Mouse (Mus musculus) c-Kit-negative CD71-positive TER-119-positive erythroid progenitor cells, embryonic 14.5 days (primary cell): ENCODE measurements around the gene Poc1b.
"Not testable (repeated sequence)": the region's sequence is repeated elsewhere in the genome, so short reads cannot be mapped to it uniquely, and the experiment has no call there.

Experiments
- DNase-seq: peaks from one replicate; pipeline ENCODE4 v3.0.0-alpha.2; 2013; ENCODE audit warnings: low read depth, low spot score

Poc1b gene

GRCm38 (mm10) chr10:99190798-99191197 lies 84.0 kb downstream of the Poc1b start:
- DNase-seq, result no peak

DNA sequence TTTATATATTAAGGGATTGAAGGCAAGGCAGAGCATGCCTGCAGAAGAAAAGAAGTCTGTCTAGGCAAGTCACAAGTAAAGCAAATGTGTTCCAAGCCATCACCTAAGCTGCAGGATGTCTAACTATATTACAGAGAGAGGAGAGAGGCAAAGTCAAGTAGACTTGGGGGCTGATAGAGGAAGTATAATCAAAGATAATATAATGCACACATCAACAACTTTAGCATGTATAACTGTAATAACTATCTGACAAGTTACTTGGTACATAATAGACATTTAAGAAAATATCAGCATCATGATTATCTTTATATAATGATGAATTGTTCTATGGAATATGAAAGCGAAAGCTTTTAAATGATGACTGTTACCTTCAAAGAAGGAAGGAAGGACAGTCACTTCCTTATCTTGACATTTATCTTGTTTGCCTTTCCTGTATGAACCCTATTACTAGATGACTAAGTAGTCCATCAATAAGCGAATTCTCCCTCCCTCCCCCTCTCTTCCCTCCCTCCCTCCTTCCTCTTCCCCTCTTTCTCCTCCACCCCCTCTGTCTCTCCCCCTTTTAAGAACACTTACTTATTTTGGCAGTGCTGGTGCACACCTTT lies 87.7 kb downstream of the Poc1b start:
- no peak for DNase-seq

- no peak for DNase-seq
These were observed 89.7 kb downstream of the Poc1b start for GRCm38 (mm10) chr10:99196556-99196955.

DNA sequence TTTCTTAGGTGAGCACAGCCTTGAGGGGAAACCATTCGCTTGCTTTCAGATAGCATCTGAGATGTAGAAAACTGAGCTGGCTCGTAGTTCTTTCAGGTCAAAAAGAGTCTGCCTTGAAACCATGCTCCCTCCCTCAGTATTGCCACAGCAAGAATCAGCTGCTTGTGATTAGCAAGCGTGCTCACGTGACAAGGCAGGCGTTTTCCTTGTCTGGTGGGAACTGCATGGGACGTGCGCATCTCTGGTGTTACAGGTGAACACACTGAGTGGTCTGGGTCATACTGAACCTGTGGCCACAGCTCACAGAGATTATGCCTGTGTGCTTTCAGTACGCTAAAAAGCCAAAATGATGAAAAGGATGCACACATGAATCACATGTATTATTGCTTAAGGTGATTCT lies 90.3 kb downstream of the Poc1b start:
- no peak for DNase-seq

- DNase-seq, result peak; percentile 9
These were observed 90.9 kb downstream of the Poc1b start for GRCm38 (mm10) chr10:99197607-99198305.

DNA sequence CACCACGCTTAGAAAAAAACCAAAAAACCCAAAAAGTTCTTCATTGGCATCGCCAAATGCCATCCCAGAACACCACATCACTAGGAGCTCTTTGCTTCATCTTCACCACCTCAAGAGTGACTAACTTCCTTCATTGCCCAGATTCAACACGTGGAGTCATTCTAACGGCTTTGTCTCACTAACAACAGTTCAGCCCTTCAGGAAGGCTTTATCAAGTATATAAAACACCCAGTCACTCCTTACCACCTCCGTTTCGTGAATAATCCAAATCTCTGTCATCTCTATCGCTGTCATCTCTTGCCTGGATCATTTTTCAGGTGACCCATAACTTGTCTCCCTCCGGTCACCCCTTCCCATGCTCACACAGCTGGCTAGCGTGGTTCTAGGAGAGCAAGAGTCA lies 92.1 kb downstream of the Poc1b start:
- DNase-seq, result no peak

DNA sequence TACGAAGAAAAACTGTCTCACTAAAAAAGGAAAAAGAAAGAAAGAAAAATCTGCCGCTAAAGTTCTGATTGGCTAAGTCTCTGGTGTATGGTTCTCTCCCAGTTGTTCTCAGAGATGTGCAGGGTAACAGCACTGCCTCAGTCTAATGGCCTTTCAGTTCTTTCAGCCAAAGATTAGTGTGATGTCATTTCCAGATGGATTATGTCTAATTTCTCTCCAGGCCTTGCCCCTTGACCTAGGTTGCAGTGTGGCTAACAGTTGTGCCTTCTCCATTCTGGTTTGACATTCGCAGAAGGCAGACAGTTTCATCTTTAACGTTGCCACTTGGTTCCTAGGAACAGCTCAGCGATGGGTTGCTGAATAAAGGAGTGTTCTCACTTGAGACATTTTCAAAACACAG lies 94.1 kb downstream of the Poc1b start:
- DNase-seq, result no peak

DNA sequence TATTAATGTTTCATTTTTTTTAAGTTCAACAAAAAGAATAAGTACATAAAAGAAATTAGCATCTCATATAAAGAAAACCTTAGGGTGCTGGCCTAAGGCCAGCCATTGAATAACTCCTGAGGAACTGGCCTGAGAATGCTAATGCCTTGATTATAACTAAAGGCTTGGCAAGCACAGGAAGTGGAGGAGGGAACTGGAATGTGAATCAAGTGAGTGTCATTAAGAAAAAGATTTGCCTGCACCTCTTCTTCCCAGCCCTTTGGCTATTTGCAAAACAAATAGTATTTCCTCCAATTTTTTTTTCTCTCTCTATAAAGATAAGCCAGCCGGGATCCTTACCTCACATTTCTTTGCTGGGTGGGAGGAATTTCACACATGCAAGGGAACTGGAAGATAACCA lies 95.0 kb downstream of the Poc1b start:
- no peak for DNase-seq

GRCm38 (mm10) chr10:99202363-99202762 lies 95.5 kb downstream of the Poc1b start:
- no peak for DNase-seq

- no peak for DNase-seq
These were observed 96.3 kb downstream of the Poc1b start for GRCm38 (mm10) chr10:99203163-99203562.

GRCm38 (mm10) chr10:99203577-99204487 lies 97.0 kb downstream of the Poc1b start:
- DNase-seq, result no peak

DNA sequence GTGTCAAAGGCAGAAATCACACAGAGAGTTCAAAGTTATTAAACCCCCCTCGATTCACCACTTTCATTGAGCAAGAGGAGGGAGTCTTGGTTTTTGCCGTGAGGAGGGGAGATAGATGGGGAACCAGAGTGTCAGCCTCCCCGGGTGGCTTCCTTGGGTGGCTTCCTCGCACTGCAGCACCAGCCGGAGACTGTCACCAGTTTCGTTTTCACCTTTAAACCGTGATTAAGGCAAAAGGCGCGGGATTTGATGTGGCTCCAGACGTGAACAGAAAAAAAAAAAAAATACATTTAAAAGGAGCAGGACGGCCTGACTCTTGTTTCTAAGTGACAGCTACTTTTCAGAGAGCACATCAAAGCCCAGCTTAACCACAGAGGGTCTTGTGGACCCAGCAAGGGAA lies 97.7 kb downstream of the Poc1b start:
- no peak for DNase-seq

DNA sequence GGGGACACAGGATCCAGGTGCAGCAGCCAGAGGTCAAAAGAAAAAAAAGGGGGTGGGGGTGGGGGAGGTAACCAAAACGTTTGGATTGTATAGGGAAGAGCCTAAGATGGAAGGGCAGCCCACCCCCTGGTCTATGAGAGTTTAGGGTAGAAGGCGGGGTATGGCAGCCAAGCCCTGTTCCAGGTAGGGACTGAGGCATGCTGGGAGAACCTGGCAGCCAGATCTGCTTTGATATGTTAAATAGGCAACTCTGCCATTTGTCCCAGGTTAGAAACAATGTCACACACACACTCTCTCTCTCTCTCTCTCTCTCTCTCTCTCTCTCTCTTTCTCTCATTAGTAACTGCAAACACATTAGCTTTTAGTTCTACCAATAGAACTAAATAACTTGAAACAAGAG lies 100.3 kb downstream of the Poc1b start:
- no peak for DNase-seq

GRCm38 (mm10) chr10:99209146-99209800 lies 102.4 kb downstream of the Poc1b start:
- no peak for DNase-seq

GRCm38 (mm10) chr10:99211021-99211420 lies 104.2 kb downstream of the Poc1b start:
- no peak for DNase-seq

- no peak for DNase-seq
These were observed 104.8 kb downstream of the Poc1b start for GRCm38 (mm10) chr10:99211503-99212265.

DNA sequence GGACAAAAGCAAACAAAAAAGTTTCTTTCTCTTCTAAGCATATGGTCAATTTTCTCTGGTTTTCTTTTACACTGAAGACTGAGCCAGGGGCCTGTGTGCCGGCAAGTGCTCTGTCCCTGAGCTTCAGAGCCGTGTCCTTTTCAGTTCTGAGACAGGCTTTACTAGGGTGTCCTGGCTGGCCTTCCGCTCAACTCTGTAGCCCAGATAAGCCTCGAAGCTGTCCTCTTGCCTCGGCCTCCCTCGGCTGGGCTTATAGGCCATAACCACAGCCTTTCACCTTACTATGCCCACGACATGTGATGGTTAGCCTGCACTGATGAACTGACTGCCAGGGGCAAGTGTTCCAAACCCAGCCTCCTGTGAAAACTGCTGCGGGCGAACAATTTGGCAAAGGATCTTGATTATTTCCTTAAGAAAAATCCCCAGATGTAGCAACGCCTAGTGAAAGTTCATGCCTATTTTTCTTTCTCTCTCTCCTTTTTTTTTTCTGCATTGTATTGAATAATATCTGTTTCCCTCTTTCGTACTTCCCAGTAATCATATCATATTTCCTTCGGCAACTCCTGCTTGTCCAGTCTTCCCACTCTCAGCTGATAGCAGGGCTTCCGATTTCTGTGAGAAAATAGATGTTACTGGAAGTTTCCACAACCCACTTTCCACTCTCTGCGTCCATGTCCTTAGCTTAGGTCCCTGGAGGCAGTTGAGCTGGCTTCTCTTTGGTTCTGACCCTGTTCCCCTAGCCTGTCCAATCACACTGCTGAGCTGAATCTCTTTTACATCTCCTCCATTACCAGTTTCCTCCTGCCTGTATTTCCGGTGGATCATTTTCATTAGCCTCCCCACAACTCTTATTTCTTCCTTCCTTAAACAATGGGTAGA lies 107.8 kb downstream of the Poc1b start:
- DNase-seq, result no peak

DNA sequence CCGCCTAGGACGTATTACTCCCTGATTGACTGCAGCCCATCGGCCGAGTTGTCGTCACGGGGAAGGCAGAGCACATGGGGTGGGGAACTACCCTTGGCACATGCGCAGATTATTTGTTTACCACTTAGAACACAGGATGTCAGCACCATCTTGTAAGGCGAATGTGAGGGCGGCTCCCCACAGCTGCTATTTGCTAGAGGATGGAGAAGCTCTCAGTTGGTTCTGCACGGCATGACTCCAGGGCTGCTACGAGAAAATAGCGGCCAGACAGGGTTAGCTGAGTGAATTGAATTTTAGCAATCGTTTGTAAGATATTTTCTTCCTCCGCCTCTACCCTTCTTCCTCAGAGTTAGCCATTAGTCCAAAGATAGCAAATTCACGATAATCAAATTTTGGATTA lies 109.7 kb downstream of the Poc1b start:
- not testable (repeated sequence) for DNase-seq

DNA sequence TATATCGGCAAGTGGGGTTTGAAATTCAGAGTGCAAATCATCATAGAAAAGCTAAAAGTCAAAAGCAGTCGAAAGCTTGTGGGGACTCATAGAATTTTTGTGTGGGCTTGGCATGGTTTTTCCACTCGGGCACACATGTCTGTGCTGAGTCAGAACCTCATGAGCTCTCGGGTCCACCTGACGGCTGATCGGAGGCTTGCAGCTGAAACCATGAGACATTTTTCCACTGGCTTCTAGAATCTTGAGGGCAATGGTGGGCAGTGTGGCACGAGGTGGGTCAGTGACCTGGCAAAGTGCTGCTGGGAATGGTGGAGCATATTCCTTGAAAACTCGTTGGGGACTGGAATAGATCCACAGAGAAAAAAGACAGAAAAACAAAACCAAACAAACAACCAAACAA lies 114.7 kb downstream of the Poc1b start:
- DNase-seq, result no peak

DNA sequence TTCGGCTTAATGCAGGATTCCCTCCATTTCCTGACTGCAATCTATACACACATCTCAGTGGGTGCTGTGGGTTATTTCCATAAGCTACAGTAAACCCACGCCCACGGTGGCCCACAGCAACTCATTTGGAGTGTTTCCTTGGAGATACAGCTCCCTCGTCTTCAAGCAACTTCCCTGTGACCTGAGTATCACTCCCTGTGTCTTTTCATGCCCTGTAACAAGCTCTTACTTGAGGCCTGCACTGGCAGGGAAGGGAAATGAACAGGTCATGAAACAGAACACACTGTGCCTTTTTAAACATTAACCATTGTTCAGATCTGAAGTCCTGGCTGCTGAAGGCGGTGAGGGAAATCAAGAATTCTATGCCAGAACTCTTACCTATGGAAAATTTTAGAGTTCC lies 115.9 kb downstream of the Poc1b start:
- DNase-seq, result no peak
